Mouse (Mus musculus) hindbrain, embryonic 11.5 days (tissue): ENCODE results near the gene Zfp65. TPM values are rescaled to one million over a fixed set of nuclear protein-coding genes. Genes with fewer than 3 reads are reported as not detected.
"Not testable (repeated sequence)": the region's sequence is repeated elsewhere in the genome, so short reads cannot be mapped to it uniquely, and the experiment has no call there.

ENCODE experiments used
- ATAC-seq: fragments of 200-750 bp; cut with Nextera tagmentation; 2 replicates; pipeline ENCODE4 v1.8.0; 2017; ENCODE audit warnings: mild to moderate bottlenecking, moderate TSS enrichment, moderate library complexity; ENCODE audit not compliant: low FRiP score
- DNase-seq: peaks from one replicate; pipeline ENCODE4 v3.0.0-alpha.2; 2015; ENCODE audit warnings: low spot score
- H3K27ac ChIP-seq: fragments of 300-500 bp; sonication (generic); 2 replicates; pipeline ENCODE4 v1.5.1; 2014; ENCODE audit warnings: mild to moderate bottlenecking, low read depth, low read length
- H3K27me3 ChIP-seq: fragments of 300-500 bp; sonication (generic); 2 replicates; pipeline ENCODE4 v1.6.1; 2014; ENCODE audit warnings: mild to moderate bottlenecking, low read length, moderate library complexity, mixed read lengths; ENCODE audit not compliant: control insufficient read depth, insufficient read depth
- H3K36me3 ChIP-seq: fragments of 300-500 bp; sonication (generic); 2 replicates; pipeline ENCODE4 v1.6.1; 2014; ENCODE audit warnings: mild to moderate bottlenecking, low read length, moderate library complexity, mixed read lengths; ENCODE audit not compliant: control insufficient read depth, insufficient read depth
- H3K4me1 ChIP-seq: fragments of 300-500 bp; sonication (generic); replicated peaks from 2 replicates; pipeline ENCODE4 v1.6.1; 2014; ENCODE audit warnings: low read length, mixed read lengths; ENCODE audit not compliant: control insufficient read depth, insufficient read depth
- H3K4me2 ChIP-seq: fragments of 300-500 bp; sonication (generic); replicated peaks from 2 replicates; pipeline ENCODE4 v1.6.1; 2014; ENCODE audit warnings: mild to moderate bottlenecking, low read depth, low read length
- H3K4me3 ChIP-seq: fragments of 300-500 bp; sonication (generic); 2 replicates; pipeline ENCODE4 v1.5.1; 2014; ENCODE audit warnings: low read depth, low read length
- H3K9ac ChIP-seq: fragments of 300-500 bp; sonication (generic); 2 replicates; pipeline ENCODE4 v1.6.1; 2014; ENCODE audit warnings: low read depth, low read length
- H3K9me3 ChIP-seq: fragments of 300-500 bp; sonication (generic); 2 replicates; pipeline ENCODE4 v1.6.1; 2016; ENCODE audit warnings: low read length; ENCODE audit not compliant: control insufficient read depth
- WGBS: fragments of 180-500 bp; shearing (Covaris S2); extraction: QIAGEN DNeasy Blood & Tissue Kit; methylation state at CpG from one replicate; pipeline ENCODE4 v1.1.7; 2014; 5-methylcytosine and 5-hydroxymethylcytosine counted together
- polyA plus RNA-seq: library from polyadenylated mRNA; unstranded; fragments of >200 nt; fragmentation: Nextera tagmentation; extraction: Ambion mirVana; gene quantifications from 2 replicates; pipeline ENCODE4 v1.2.1, GENCODE M21; 2014

Zfp65 gene
- polyA plus RNA-seq: 4.0 and 5.3 TPM in 2 replicates

DNA sequence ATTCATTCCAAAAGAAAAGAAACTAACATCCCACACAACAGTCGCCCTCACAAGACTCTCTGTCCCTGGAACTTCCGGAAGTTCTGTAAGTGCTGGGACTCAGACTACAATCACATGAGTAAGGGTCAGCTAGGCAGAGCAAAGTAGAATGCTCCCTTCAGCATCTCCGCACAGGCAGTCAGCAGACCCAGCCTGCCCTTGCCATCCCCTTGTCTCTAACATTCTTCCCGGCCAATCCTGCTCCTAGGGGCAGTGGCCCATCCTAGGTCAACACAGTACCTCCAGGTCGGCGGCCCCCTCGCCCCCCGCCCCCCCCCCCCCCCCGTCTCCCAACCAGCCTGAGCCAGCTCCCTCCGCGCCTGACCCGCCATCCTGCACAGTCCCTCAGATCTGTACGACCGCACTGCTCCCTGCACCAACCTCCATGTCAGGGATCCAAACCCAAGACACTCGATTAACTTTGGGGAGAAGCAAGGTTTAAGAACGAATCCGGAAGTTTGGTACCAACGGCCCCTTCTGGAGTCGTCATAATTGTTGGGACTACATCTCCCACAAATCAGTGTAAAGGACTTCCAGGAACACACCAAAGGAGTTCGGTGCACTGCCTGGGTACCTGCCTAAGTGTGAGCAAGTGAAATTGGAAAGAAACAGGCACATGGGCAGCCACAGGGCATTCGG is at the start of gene Zfp65:
Zfp65 (minus strand) TSS at position 533 of the 678 bp plus-strand sequence.
- Histone ChIP-seq H3K4me3 (peak within 1 kb of the TSS; percentile 53), H3K9me3 (no peaks in the 10 kb centered on the region), H3K36me3 (no peaks in the 10 kb centered on the region), H3K27ac (no peak within 1 kb of the TSS), H3K4me1 (no peaks in the 10 kb centered on the region), H3K27me3 (no peaks in the 10 kb centered on the region), H3K9ac (peak within 1 kb of the TSS; percentile 58), H3K4me2 (peak within 1 kb of the TSS; percentile 59)
- peak; percentile 67 for DNase-seq
- 2% methylated on average over 15 of the region's 21 CpGs for WGBS
- ATAC-seq: peak; percentile 81

DNA sequence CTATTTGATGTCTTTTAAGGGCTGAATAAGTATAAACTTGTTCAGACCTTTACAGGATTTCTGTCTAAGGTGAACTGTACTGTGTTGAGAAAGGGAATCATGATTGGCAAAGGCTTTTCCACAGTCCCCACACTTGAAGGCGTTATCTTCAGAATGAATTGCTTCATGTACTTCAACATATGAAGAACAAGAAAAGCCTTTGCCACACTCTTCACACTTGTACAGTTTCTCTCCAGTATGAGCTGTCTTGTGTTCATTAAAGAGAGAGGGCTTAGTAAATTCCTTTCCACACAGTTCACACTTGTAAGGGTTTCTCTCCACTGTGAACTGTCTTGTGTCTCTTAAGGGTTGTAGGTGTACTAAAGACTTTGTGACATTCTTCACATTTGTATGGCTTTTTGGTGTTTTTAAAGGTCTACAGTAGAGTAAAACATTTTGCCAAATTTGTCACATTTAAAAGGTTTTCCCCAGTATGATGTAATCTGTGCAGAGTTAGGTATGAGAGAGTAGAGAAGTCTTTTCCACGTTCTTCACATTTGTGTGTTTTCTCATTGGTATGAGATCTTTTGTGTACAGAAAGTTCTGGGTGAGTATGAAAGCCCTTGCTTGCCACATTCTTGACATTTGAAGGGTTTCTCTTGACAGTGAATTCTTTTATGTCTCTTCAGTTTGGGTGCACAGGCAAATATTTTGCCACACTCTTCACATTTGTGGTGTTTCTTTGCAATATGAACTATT is 34.2 kb upstream of the Zfp65 start:
- H3K27ac ChIP-seq: no peak overlapping the region
- no peaks in the 10 kb centered on the region for H3K36me3 ChIP-seq
- 76% methylated on average over 2 of the region's 2 CpGs for WGBS
- ATAC-seq (no peak), DNase-seq (no peak)
- H3K27me3 ChIP-seq: no peaks in the 10 kb centered on the region
- no peak overlapping the region for H3K4me3 ChIP-seq
- no peak overlapping the region for H3K9ac ChIP-seq
- no peaks in the 10 kb centered on the region for H3K9me3 ChIP-seq
- H3K4me1 ChIP-seq: no peaks in the 10 kb centered on the region
- no peak overlapping the region for H3K4me2 ChIP-seq

DNA sequence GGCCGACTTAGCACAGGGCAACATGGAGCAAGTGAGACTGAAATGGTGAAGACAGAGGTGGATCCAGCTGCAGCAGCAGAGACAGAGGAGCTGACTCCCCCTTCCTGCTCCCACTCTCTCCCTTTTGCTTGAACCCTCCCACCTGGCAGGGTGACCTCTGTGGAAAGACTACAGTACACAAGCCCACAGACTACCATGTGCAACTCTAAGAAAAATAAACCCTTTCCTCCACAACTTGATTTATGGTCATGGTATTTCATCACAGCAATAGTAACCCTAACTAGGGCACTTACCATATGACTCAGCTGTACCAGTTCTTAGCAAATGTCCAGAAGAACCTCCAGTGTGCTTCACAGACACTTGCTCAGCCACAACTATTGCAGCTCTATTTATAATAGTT is 31.0 kb upstream of the Zfp65 start:
- 100% methylated on average over 1 of the region's 1 CpGs for WGBS
- H3K4me3 ChIP-seq: no peak overlapping the region

DNA sequence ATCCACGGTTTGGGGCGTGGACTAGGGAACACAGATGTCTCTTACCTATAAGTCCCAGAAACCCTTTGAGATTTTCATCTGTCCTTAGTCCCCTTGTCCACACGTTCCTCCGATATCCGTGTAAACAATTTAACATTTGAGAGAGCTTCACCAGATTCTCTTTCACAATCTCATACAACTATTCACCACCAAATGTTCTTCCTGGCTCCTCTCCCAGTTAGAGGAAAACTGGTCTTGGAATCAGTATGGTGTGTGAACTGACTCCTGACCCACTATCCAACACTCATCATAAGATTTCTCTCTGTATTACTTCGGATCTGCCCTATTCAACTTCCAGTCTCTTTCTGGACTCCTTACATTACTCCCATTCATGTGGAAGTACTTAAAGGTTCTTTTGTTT is 26.8 kb upstream of the Zfp65 start:
- no peak for DNase-seq

More for the DNA sequence above, 31.0 kb upstream of the Zfp65 start:
- Histone ChIP-seq H3K9ac (no peak overlapping the region), H3K4me2 (no peak overlapping the region), H3K9me3 (no peaks in the 10 kb centered on the region), H3K4me1 (no peaks in the 10 kb centered on the region), H3K36me3 (no peaks in the 10 kb centered on the region), H3K27ac (no peak overlapping the region), H3K27me3 (no peaks in the 10 kb centered on the region)
- ATAC-seq: no peak
- no peak for DNase-seq

DNA sequence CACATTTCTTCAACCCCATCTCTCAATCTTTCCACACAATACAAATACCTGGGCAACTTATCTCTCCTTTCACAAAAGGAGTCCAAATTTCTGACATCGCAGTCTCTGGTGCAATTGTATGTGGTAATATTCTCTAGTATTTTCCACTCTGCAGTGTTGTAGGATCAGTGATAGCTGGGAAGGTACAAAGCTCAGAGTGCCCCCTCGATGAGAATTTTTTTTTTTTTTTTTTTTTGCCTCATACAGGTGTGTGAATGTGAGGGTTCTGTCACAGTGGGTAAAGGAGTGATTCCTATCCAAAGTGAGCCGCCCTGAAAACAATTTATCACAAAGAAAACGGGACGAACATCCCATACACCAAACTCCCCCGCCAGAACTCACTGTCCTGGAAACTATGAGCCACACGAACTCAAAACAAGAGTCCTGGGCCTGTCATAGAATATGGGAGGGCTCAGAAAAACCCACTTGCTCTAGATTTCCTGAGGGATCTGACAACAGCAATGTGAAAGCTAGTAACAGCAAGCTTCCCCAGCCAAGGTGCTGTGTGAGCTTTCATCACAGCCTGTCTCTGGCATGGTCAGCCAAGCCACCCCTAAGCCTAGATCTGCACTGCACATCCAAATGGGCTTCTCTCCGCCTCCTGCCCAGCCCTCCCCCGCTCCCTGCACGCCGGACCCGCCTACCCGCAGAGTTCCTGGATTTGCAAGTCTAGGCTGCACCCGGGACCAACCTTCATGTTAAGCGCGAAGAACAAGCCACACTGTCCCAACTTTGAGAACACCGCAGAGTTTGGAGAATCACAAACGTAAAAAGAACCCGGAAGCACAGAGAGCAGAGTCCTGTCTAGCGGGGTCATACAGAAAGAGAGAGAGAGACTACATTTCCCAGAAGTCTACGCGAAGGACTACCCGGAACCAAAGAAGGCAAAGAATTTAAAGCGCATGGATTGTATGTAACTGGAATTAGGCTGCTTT is 25.6 kb upstream of the Zfp65 start, which contains the start of gene Zfp85:
Zfp85 (minus strand) TSS at position 896 of the 974 bp plus-strand sequence.
- DNase-seq (peak; percentile 68), ATAC-seq (peak; percentile 95)
- H3K4me1 ChIP-seq: no peaks in the 10 kb centered on the region
- no peaks in the 10 kb centered on the region for H3K27me3 ChIP-seq
- H3K4me2 ChIP-seq: peak within 1 kb of the TSS; percentile 49
- no peaks in the 10 kb centered on the region for H3K9me3 ChIP-seq
- H3K27ac ChIP-seq: no peak within 1 kb of the TSS
- peak within 1 kb of the TSS; percentile 55 for H3K9ac ChIP-seq
- 8% methylated on average over 24 of the region's 24 CpGs for WGBS
- H3K4me3 ChIP-seq: peak within 1 kb of the TSS; percentile 62
- H3K36me3 ChIP-seq: no peaks in the 10 kb centered on the region

More for the DNA sequence above, 26.8 kb upstream of the Zfp65 start:
- Histone ChIP-seq H3K27me3 (no peaks in the 10 kb centered on the region), H3K4me1 (no peaks in the 10 kb centered on the region), H3K4me2 (no peak overlapping the region), H3K4me3 (no peak overlapping the region), H3K36me3 (no peaks in the 10 kb centered on the region), H3K27ac (no peak overlapping the region), H3K9ac (no peak overlapping the region), H3K9me3 (no peaks in the 10 kb centered on the region)
- no peak for ATAC-seq
- 89% methylated on average over 6 of the region's 6 CpGs for WGBS

DNA sequence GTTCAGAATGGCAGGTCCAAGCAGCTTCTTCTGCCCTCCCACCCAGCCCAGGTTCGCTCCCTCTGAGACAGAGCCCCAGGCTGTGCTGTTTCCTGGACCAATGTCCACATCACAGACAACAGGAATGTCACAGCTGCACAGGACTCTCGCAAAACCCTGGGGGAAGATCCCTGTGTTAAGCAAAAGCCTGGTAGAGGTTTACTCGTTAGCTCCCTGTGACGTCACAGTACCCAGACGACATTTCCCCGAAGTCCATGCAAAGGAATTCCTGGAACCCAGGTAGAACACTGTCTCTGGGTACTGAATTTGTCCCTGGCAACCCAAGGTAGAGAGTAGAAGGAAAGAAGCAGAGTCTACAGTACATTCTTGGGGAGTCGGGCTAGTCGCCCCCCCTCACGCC is 14.9 kb upstream of the Zfp65 start:
- 90% methylated on average over 9 of the region's 9 CpGs for WGBS
- Histone ChIP-seq H3K4me3 (no peak overlapping the region), H3K27ac (no peak overlapping the region), H3K4me2 (no peak overlapping the region), H3K9ac (no peak overlapping the region), H3K4me1 (no peaks in the 10 kb centered on the region), H3K36me3 (0 out of 2 replicates have a peak, but pooled peaks cover 3% of the 10 kb centered on the region), H3K27me3 (no peaks in the 10 kb centered on the region), H3K9me3 (no peaks in the 10 kb centered on the region)
- ATAC-seq (no peak), DNase-seq (no peak)

DNA sequence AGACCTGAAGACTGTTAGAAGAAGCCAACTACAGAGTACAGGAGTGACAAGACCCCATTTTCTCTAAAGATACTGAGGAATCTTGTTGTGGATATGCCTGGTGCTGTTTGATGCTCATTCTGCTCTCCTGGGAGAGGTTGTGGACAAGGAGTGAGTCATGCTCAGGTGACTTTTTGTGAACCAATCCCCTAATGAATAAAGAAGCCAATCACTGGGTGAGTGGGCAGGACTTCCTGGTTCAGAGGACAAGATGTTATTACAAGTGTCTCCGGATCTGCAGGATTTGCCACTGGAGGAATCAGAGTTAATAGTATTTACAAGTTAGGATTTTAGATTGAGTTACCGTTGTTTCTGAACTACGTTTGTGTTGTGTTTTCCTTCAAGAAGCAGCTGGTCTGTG is 14.0 kb upstream of the Zfp65 start:
- Histone ChIP-seq H3K27ac (no peak overlapping the region), H3K9ac (no peak overlapping the region), H3K27me3 (no peaks in the 10 kb centered on the region), H3K36me3 (no peaks in the 10 kb centered on the region), H3K4me1 (no peaks in the 10 kb centered on the region), H3K4me3 (no peak overlapping the region), H3K4me2 (no peak overlapping the region), H3K9me3 (no peaks in the 10 kb centered on the region)
- no peak for ATAC-seq
- DNase-seq: no peak
- WGBS: 92% methylated on average over 3 of the region's 3 CpGs

DNA sequence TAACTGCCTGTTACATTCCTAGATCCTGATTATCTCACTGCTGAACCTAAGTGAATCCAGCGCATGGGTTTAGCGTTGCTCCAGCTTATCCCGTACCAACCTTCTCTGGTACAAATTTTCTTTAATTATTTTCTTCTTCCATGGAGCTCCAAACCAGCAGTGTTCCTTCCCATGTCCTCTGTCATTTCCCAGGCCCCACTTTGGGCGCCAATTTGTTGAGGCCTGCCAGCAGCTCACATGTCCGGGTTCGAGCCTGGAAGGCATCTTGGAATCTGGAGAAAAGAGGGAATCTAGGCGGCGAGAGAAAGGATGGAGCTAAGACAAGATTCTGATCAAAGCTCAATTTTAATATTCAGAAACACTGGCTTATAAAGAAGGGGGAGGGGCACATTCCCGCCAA is 5.4 kb upstream of the Zfp65 start:
- not testable (repeated sequence) for H3K4me2 ChIP-seq, H3K27me3 ChIP-seq, DNase-seq, H3K4me3 ChIP-seq, H3K27ac ChIP-seq, H3K9ac ChIP-seq, H3K9me3 ChIP-seq, H3K36me3 ChIP-seq, H3K4me1 ChIP-seq, ATAC-seq
- 92% methylated on average over 9 of the region's 9 CpGs for WGBS
